Mouse (Mus musculus) heart, adult 8-10 months (tissue): Measurements from ENCODE around the gene Flvcr1. TPM values are rescaled to one million over a fixed set of nuclear protein-coding genes. Genes with fewer than 3 reads are reported as not detected.
"Not testable (repeated sequence)": the region's sequence is repeated elsewhere in the genome, so short reads cannot be mapped to it uniquely, and the experiment has no call there.

Source experiments
- DNase-seq: peaks from one replicate; pipeline ENCODE4 v3.0.0; 2022; ENCODE audit warnings: low spot score
- total RNA-seq, 4 experiments: library from RNA; stranded (reverse); gene quantifications; 2 replicates each; pipeline ENCODE4 v1.2.4; 2022

Gene Flvcr1
- total RNA-seq, 4 experiments from 2014 or later, result 3.5 to 6.5 (median 4.0) TPM

GRCm38 (mm10) chr1:191041352-191041751, 15.4 kb upstream of the Flvcr1 start:
- DNase-seq, result no peak

GRCm38 (mm10) chr1:191037999-191038398, 12.0 kb upstream of the Flvcr1 start:
- no peak for DNase-seq

- DNase-seq, result no peak
These were observed 10.8 kb upstream of the Flvcr1 start, which contains the start of gene Spata45 for GRCm38 (mm10) chr1:191036554-191037334. Spata45 (plus strand) TSS chr1:191036639.

GRCm38 (mm10) chr1:191035649-191036048, 9.7 kb upstream of the Flvcr1 start:
- DNase-seq, result no peak

GRCm38 (mm10) chr1:191030922-191031425, 5.0 kb upstream of the Flvcr1 start:
- not testable (repeated sequence) for DNase-seq

GRCm38 (mm10) chr1:191030182-191030581, 4.2 kb upstream of the Flvcr1 start:
- no peak for DNase-seq

- peak; percentile 9 for DNase-seq
These were observed 644 bp downstream of the Flvcr1 start for GRCm38 (mm10) chr1:191025016-191026012.

GRCm38 (mm10) chr1:191023806-191024205, 2.2 kb downstream of the Flvcr1 start:
- not testable (repeated sequence) for DNase-seq

GRCm38 (mm10) chr1:191023140-191023539, 2.8 kb downstream of the Flvcr1 start:
- no peak for DNase-seq

GRCm38 (mm10) chr1:191021016-191021415, 4.9 kb downstream of the Flvcr1 start:
- DNase-seq, result no peak

- DNase-seq, result no peak
These were observed 5.6 kb downstream of the Flvcr1 start for GRCm38 (mm10) chr1:191020217-191020924.

- DNase-seq, result no peak
These were observed 6.2 kb downstream of the Flvcr1 start for GRCm38 (mm10) chr1:191019803-191020202.

GRCm38 (mm10) chr1:191014271-191014670, 11.7 kb downstream of the Flvcr1 start:
- DNase-seq, result no peak

- DNase-seq, result no peak
These were observed 17.3 kb downstream of the Flvcr1 start for GRCm38 (mm10) chr1:191008707-191009106.

GRCm38 (mm10) chr1:191002201-191002600, 23.8 kb downstream of the Flvcr1 start:
- no peak for DNase-seq

GRCm38 (mm10) chr1:191000686-191001085, 25.3 kb downstream of the Flvcr1 start:
- no peak for DNase-seq

GRCm38 (mm10) chr1:190998027-190998426, 27.9 kb downstream of the Flvcr1 start:
- no peak for DNase-seq

- no peak for DNase-seq
These were observed 29.5 kb downstream of the Flvcr1 start for GRCm38 (mm10) chr1:190996346-190996877.

- DNase-seq, result peak; percentile 46
These were observed 30.4 kb downstream of the Flvcr1 start for GRCm38 (mm10) chr1:190995548-190995947.

- no peak for DNase-seq
These were observed 36.4 kb downstream of the Flvcr1 start for GRCm38 (mm10) chr1:190989437-190990082.

GRCm38 (mm10) chr1:190981412-190981811, 44.5 kb downstream of the Flvcr1 start:
- DNase-seq, result no peak
